Mouse (Mus musculus): ENCODE measurements at regions not wholly inside any gene's neighbourhood (a gene's known extent, or its start where the extent isn't known, plus 50 kb on each side); places are given as distances from the start of the nearest gene placed in this dataset.

- TF ChIP-seq CTCF (IDR thresholded peaks at IDR 0.05; ENCODE audit: borderline replicate concordance, insufficient read depth, low read depth, low read length) (no peak), POLR2A (IDR thresholded peaks at IDR 0.05; ENCODE audit: borderline replicate concordance, insufficient read depth, low read length) (no peak)
These were observed 296.7 kb downstream of the Dcdc2c start for GRCm38 (mm10) chr12:28255524-28255923.
